Mouse (Mus musculus): Measurements from ENCODE around the gene Tmem238. TPM values are rescaled to one million over a fixed set of nuclear protein-coding genes. Genes with fewer than 3 reads are reported as not detected.

The Tmem238 gene
- polyA plus RNA-seq, 1 experiment from 2014 or later, result 24.3 TPM

DNA sequence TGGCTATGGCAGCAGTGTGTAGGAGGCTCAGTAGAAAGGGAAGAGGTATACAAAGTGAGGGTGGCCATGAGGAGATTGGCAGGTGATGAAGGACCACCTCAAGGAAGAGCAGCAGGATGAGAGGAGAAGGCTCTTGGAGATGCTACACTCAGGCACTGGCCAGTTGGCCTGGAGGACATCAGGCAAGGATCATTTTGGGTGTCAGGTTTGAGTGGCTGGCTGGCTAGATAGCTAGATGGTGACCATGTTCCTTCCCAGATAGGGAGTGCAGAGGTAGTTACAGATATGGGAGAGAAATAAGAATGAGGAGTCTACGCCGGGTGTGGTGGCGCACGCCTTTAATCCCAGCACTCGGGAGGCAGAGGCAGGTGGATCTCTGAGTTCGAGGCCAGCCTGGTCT lies 44.6 kb downstream of the Tmem238 start:
- Histone ChIP-seq H3K27ac (ENCODE audit: low read depth) (no peak overlapping the region), H3K4me1 (replicated peaks; ENCODE audit: control insufficient read depth, insufficient read depth, low read length) (peaks cover 20% of the 10 kb centered on the region), H3K4me2 (ENCODE audit: low read length) (no peak overlapping the region), H3K9ac (ENCODE audit: low read length) (no peak overlapping the region), H3K4me3 (ENCODE audit: low read depth, low read length) (no peak overlapping the region), H3K9me3 (ENCODE audit: control insufficient read depth, low read length) (no peaks in the 10 kb centered on the region), H3K36me3 (ENCODE audit: control insufficient read depth, insufficient read depth, low read length) (peaks cover 42% of the 10 kb centered on the region), H3K27me3 (replicated peaks; ENCODE audit: control insufficient read depth, insufficient read depth, low read length) (no peaks in the 10 kb centered on the region)
- no peak for ATAC-seq (replicated peaks; ENCODE audit: low FRiP score, low TSS enrichment, low read depth)
- WGBS, result 93% methylated on average over 5 of the region's 6 CpGs
- DNase-seq (ENCODE audit: low spot score), result no peak

DNA sequence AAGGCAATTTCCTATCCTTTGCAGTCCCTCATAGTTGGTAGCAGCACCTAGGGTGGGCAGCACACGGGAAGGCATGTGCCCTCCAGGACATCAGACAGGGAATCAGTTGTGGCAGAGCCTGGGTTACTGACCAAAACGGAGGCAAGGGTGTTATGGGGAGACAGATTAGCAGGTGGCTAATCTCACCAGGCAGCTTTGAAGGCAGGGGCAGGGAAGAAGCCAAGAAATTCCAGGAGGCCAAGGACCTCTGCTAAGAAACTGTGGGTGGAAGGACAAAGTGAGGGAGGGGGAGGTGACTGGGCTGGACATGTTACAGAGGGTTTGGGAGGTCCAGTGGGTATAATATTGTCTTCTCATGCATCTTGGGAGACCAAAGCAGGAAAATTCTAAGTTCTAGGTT lies 46.1 kb downstream of the Tmem238 start:
- 67% methylated on average over 2 of the region's 2 CpGs for WGBS
- H3K9me3 ChIP-seq (ENCODE audit: control insufficient read depth, low read length), result no peaks in the 10 kb centered on the region
- H3K27ac ChIP-seq (ENCODE audit: low read depth), result no peak overlapping the region
- no peak for DNase-seq (ENCODE audit: low spot score)
- H3K4me2 ChIP-seq (ENCODE audit: low read length), result no peak overlapping the region
- ATAC-seq (replicated peaks; ENCODE audit: low FRiP score, low TSS enrichment, low read depth), result no peak
- peaks cover 42% of the 10 kb centered on the region for H3K36me3 ChIP-seq (ENCODE audit: control insufficient read depth, insufficient read depth, low read length)
- H3K4me1 ChIP-seq (replicated peaks; ENCODE audit: control insufficient read depth, insufficient read depth, low read length), result peaks cover 25% of the 10 kb centered on the region
- H3K27me3 ChIP-seq (replicated peaks; ENCODE audit: control insufficient read depth, insufficient read depth, low read length), result no peaks in the 10 kb centered on the region
- no peak overlapping the region for H3K9ac ChIP-seq (ENCODE audit: low read length)
- H3K4me3 ChIP-seq (ENCODE audit: low read depth, low read length), result no peak overlapping the region

DNA sequence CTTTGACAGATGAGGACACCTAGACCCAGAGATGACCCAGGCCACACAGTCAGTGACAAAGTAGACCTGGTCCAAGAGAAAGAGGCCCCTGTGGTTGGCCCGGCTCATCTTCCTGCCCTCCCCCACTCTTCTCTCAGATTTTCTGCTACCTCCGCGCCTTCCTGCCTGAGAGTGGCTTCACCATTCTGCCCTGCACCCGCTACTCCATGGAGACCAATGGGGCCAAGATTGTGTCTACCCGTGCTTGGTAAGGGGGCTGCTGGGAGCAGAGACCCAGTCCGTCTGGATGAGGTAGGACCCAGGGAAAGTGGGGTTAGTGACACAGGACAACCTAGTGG lies 47.0 kb downstream of the Tmem238 start:
- H3K4me3 ChIP-seq (ENCODE audit: low read depth, low read length), result no peak overlapping the region
- no peaks in the 10 kb centered on the region for H3K9me3 ChIP-seq (ENCODE audit: control insufficient read depth, low read length)
- H3K36me3 ChIP-seq (ENCODE audit: control insufficient read depth, insufficient read depth, low read length), result peaks cover 42% of the 10 kb centered on the region
- no peak overlapping the region for H3K4me2 ChIP-seq (ENCODE audit: low read length)
- peaks cover 25% of the 10 kb centered on the region for H3K4me1 ChIP-seq (replicated peaks; ENCODE audit: control insufficient read depth, insufficient read depth, low read length)
- H3K27ac ChIP-seq (ENCODE audit: low read depth), result no peak overlapping the region
- no peaks in the 10 kb centered on the region for H3K27me3 ChIP-seq (replicated peaks; ENCODE audit: control insufficient read depth, insufficient read depth, low read length)
- ATAC-seq (replicated peaks; ENCODE audit: low FRiP score, low TSS enrichment, low read depth) (no peak), DNase-seq (ENCODE audit: low spot score) (no peak)
- WGBS, result 81% methylated on average over 6 of the region's 6 CpGs
- H3K9ac ChIP-seq (ENCODE audit: low read length), result no peak overlapping the region

DNA sequence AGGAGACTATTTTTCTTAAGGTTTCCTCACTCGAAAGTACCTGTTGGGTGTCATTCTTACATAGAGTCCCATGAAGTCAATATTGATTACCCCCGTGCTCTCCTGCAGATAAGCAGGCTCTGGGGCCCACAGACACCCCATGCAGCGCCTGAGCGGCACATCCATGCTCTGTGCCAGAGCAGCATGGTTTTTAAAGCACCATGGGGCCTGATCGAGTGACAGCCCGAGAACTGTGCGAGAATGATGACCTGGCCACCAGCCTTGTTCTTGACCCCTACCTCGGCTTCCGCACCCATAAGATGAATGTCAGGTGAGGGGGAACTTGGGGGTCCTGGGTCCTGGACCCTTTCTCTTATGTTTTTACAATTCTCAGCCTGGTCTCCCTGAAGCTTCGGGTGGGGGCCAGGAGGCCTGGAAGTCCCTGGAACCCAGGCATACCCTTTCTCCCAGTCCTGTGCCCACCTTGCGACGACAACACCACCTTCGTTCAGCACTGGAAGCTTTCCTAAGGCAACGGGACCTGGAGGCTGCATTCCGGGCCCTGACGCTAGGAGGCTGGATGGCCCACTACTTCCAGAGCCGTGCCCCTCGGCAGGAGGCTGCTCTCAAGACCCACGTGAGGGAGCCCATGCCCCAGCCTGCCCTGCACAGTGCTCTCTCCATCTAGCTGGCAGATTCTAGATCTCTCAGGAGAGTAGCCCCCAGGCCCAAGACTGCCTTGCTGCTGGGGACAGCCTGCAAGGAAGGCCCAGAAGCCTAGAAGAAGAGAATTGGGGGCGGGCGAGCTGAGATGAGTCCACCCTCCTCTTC lies 47.6 kb downstream of the Tmem238 start:
- Histone ChIP-seq H3K36me3 (ENCODE audit: control insufficient read depth, insufficient read depth, low read length) (peaks cover 40% of the 10 kb centered on the region), H3K4me1 (replicated peaks; ENCODE audit: control insufficient read depth, insufficient read depth, low read length) (peaks cover 25% of the 10 kb centered on the region), H3K4me2 (ENCODE audit: low read length) (peak overlapping the region; percentile 80), H3K27ac (ENCODE audit: low read depth) (no peak overlapping the region), H3K9ac (ENCODE audit: low read length) (peak overlapping the region; percentile 77), H3K27me3 (replicated peaks; ENCODE audit: control insufficient read depth, insufficient read depth, low read length) (no peaks in the 10 kb centered on the region), H3K9me3 (ENCODE audit: control insufficient read depth, low read length) (no peaks in the 10 kb centered on the region), H3K4me3 (ENCODE audit: low read depth, low read length) (peak overlapping the region; percentile 77; the same call in 1 of the 2 replicates)
- DNase-seq (ENCODE audit: low spot score) (no peak), ATAC-seq (replicated peaks; ENCODE audit: low FRiP score, low TSS enrichment, low read depth) (no peak)
- 82% methylated on average over 21 of the region's 21 CpGs for WGBS

DNA sequence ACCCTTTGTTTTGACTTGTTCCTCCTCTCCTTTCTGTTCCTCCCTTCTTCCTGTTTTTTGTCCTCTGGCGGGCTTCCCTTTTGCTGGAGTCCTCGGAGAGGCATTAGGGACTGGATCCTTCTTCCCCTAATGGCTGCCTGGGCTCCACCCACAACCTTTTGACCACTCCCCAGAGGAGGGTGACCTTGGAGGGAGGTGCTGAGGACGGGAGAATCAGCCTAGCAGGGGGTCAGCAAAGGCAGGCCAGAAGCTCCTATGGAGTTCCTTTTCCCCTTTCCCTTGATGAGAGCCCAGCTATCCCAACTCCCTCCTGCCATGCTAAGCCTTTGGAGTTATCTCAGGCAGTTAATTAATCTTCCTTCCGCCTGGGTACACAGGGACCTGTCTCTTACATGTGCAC lies 48.3 kb downstream of the Tmem238 start:
- DNase-seq (ENCODE audit: low spot score) (peak; percentile 69), ATAC-seq (replicated peaks; ENCODE audit: low FRiP score, low TSS enrichment, low read depth) (no peak)
- Histone ChIP-seq H3K9me3 (ENCODE audit: control insufficient read depth, low read length) (no peaks in the 10 kb centered on the region), H3K27me3 (replicated peaks; ENCODE audit: control insufficient read depth, insufficient read depth, low read length) (no peaks in the 10 kb centered on the region), H3K4me2 (ENCODE audit: low read length) (peak overlapping the region; percentile 80), H3K9ac (ENCODE audit: low read length) (peak overlapping the region; percentile 77), H3K27ac (ENCODE audit: low read depth) (peak overlapping the region; percentile 86), H3K4me3 (ENCODE audit: low read depth, low read length) (peak overlapping the region; percentile 77), H3K36me3 (ENCODE audit: control insufficient read depth, insufficient read depth, low read length) (peaks cover 32% of the 10 kb centered on the region), H3K4me1 (replicated peaks; ENCODE audit: control insufficient read depth, insufficient read depth, low read length) (peaks cover 25% of the 10 kb centered on the region)
- 4% methylated on average over 4 of the region's 4 CpGs for WGBS

DNA sequence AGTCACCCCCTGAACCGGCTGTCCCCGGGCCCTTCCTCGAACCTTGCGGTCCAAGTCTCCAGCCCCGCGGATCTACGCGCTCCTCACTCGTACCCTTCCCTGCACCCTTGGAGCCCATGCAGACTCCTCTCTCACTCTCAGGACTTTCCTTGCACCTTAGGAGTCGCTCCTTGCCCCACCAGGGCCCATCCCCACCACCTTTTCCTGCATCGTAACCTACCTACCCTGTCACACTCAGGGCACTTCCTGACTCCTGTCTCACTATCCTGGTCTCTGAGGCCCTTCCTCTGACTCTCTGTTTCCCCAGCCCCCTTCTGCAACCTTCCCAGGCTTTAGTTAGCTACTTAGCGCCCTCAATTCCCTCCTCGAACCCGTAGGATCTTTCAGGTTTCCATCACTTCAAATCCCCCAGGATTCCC lies 49.1 kb downstream of the Tmem238 start:
- 1% methylated on average over 13 of the region's 14 CpGs for WGBS
- peaks cover 25% of the 10 kb centered on the region for H3K4me1 ChIP-seq (replicated peaks; ENCODE audit: control insufficient read depth, insufficient read depth, low read length)
- H3K36me3 ChIP-seq (ENCODE audit: control insufficient read depth, insufficient read depth, low read length), result peaks cover 25% of the 10 kb centered on the region; the same call in 1 of the 2 replicates
- no peaks in the 10 kb centered on the region for H3K27me3 ChIP-seq (replicated peaks; ENCODE audit: control insufficient read depth, insufficient read depth, low read length)
- peak; percentile 36 for ATAC-seq (replicated peaks; ENCODE audit: low FRiP score, low TSS enrichment, low read depth)
- no peaks in the 10 kb centered on the region for H3K9me3 ChIP-seq (ENCODE audit: control insufficient read depth, low read length)
- DNase-seq (ENCODE audit: low spot score), result peak; percentile 75
- H3K4me3 ChIP-seq (ENCODE audit: low read depth, low read length), result peak overlapping the region; percentile 77
- peak overlapping the region; percentile 86 for H3K27ac ChIP-seq (ENCODE audit: low read depth)
- peak overlapping the region; percentile 77 for H3K9ac ChIP-seq (ENCODE audit: low read length)
- H3K4me2 ChIP-seq (ENCODE audit: low read length), result peak overlapping the region; percentile 80

DNA sequence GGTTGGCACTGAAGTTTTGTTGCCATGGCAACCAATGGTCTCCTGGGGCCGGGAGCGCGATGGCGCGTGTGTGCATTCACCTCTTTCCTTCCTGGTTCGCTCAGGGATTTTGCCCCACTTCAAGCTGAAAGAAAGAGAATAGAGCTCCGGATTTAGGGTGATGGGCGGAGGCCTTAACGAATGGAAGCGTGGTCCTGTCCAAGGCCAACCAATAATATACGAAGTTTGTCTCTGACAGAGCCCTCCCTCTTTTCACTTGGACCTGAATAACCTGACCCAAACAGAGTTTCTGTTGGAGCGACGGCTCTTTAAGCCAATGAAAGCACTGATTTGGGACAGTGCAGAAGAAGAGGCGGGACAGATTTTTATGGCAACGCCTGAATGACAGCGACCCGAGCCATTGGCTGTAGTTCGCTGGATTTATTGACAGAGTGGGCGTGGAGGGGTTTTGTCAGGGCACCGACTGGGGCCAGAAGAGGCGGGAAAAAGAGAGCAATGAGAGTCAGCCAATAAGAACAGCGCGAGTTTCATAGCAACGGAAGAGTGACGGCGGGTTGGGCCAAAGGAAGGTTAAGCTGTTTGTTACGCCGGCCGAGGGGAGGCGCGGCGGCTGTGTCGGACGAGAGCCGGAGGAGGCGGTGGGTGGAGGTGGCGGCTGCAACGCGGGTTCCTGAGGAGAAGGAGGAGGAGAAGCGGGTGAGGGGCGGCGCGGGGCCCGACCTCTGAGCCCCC lies 49.7 kb downstream of the Tmem238 start, which contains the start of gene Kmt5c:
Kmt5c (plus strand) TSS at position 572 of the 732 bp plus-strand sequence.
- WGBS, result under 1% methylated on average over 36 of the region's 44 CpGs
- ATAC-seq (replicated peaks; ENCODE audit: low FRiP score, low TSS enrichment, low read depth), result peak; percentile 97
- no peaks in the 10 kb centered on the region for H3K9me3 ChIP-seq (ENCODE audit: control insufficient read depth, low read length)
- peak within 1 kb of the TSS; percentile 77 for H3K4me3 ChIP-seq (ENCODE audit: low read depth, low read length)
- H3K36me3 ChIP-seq (ENCODE audit: control insufficient read depth, insufficient read depth, low read length), result peaks cover 24% of the 10 kb centered on the region; the same call in 1 of the 2 replicates
- H3K4me1 ChIP-seq (replicated peaks; ENCODE audit: control insufficient read depth, insufficient read depth, low read length), result peaks cover 25% of the 10 kb centered on the region
- peak within 1 kb of the TSS; percentile 77 for H3K9ac ChIP-seq (ENCODE audit: low read length)
- H3K27ac ChIP-seq (ENCODE audit: low read depth), result peak within 1 kb of the TSS; percentile 86
- H3K27me3 ChIP-seq (replicated peaks; ENCODE audit: control insufficient read depth, insufficient read depth, low read length), result no peaks in the 10 kb centered on the region
- H3K4me2 ChIP-seq (ENCODE audit: low read length), result peak within 1 kb of the TSS; percentile 80
- DNase-seq (ENCODE audit: low spot score), result peak; percentile 93

DNA sequence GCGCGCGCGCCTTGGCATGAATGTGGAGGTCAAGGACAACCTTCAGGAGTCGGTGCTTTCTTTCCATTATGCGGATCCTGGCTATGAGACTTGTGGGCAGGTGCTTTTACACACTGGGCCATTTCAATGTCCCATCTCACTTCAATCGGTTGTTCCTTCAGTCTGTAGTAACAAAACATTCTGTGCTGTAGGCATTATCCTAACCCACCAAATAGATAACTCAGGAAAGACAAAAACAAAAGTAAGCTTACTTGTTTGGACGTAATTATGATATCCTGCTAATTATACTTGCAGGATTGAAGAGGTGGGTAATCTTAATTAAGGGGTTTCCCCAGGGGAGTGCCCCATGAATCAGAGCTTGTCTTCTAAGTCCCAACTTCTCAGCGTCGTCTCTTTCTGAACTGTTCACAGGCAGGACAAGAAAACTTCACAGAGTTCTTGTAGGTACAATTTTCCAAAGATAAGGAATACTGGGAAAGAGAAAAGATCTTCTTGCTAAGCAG lies 50.4 kb downstream of the Tmem238 start:
- Histone ChIP-seq H3K4me3 (ENCODE audit: low read depth, low read length) (peak overlapping the region; percentile 36), H3K27me3 (replicated peaks; ENCODE audit: control insufficient read depth, insufficient read depth, low read length) (no peaks in the 10 kb centered on the region), H3K27ac (ENCODE audit: low read depth) (peak overlapping the region; percentile 73), H3K9me3 (ENCODE audit: control insufficient read depth, low read length) (no peaks in the 10 kb centered on the region), H3K4me1 (replicated peaks; ENCODE audit: control insufficient read depth, insufficient read depth, low read length) (peaks cover 25% of the 10 kb centered on the region), H3K4me2 (ENCODE audit: low read length) (peak overlapping the region; percentile 60), H3K9ac (ENCODE audit: low read length) (0 out of 2 replicates have a peak overlapping the region, but pooled peaks have one; percentile 14), H3K36me3 (ENCODE audit: control insufficient read depth, insufficient read depth, low read length) (peaks cover 19% of the 10 kb centered on the region; the same call in 1 of the 2 replicates)
- 55% methylated on average over 10 of the region's 10 CpGs for WGBS
- no peak for DNase-seq (ENCODE audit: low spot score)
- no peak for ATAC-seq (replicated peaks; ENCODE audit: low FRiP score, low TSS enrichment, low read depth)

Measured in intestine, embryonic 14.5 days (tissue).